Mouse (Mus musculus): ENCODE measurements around the gene Pgm2l1. TPM values are rescaled to one million over a fixed set of nuclear protein-coding genes. Genes with fewer than 3 reads are reported as not detected.
A peak's percentile ranks its signal among the peaks of the same experiment; 100 is the strongest.

The Pgm2l1 gene
- polyA plus RNA-seq (2012; rRNA removed): 26.1 and 43.5 TPM in 2 replicates

DNA sequence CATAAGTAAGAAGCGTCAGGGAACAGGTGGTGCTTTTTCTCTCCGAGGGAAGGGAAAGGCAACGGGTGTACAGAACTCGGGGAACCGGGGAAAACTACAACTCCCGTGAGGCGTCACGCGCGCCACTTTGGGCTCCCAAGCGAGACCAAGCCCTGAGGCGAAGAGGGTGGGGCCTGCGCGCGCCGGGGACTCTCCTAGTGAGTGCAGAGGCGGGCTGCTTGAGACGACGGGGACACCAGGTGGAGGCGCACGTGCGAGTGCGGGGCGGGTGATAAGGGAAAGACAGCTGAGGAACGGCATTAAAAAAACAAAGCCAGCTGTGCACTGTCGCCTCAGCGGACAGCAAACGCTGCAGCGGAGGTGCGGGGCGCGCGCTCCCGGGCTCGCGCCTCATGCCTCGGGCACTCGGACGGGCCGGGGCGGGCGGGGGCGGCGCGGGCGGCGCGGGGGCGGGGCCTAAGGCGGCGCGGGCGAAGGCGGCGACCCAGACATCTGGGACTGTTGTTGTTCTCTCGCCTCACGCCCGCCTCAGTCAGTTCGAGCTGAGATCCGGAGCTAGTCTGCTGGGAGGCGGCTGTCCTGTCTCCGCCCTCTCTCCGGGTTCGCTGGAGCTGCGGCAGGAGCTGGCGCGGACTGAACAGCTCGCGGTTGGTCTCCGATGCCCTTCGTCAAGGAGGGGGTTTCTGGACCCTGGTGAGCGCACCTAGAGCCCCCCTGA lies at the start of gene Pgm2l1:
Pgm2l1 (plus strand) TSS at position 237 of the 718 bp plus-strand sequence.
- DNase-seq (ENCODE audit: low read depth): peak; percentile 98
- TF ChIP-seq POLR2A (IDR thresholded peaks at IDR 0.05; ENCODE audit: borderline replicate concordance, extremely low read depth, insufficient read depth, insufficient read length, poor library complexity, severe bottlenecking) (peak; percentile 71; the same call in 1 of the 2 replicates), CTCF (IDR thresholded peaks at IDR 0.05; ENCODE audit: borderline replicate concordance, extremely low read depth, insufficient read depth, insufficient read length) (no peak)

DNA sequence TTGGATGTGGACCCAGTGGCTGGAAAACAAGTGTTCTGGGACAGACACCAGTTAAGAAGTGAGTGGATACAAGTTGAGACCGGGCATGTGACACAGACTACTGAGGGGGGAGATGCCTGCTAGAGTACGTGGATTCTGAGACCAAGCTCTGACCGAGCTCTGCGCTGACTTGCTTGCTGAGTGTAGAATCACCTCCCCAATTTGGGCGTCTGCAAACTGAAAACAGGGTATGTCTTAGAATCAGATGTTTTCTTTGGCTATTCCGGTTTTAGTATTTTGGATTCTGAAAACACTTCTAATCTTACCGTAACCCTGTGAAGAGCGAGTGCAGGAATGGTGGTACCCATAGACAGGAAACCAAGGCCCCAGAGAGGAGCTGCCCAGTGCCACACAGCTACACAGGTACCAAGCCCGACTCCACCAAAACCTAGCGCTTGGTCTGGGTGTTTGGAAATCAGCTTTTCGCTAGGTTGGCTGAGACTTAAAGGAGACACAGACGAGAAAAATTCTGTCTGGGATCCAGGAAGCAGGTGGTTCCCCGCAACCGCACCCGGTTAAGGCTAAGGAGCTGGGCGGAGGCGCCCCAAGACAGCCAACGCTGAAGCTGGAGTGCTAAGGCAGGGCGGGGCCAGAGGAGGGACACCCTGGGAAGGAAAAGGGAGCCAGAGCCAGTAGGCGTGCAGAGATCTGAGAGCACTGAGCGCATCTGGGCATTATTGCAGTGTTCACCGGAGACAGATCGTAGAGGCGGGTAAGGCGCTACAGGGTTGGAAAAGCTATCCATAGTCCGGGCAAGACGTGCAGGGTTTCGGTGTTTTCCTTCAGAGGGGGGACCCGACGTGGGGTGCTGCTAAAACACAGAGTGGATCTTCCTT lies 48.9 kb upstream of the Pgm2l1 start:
- peak; percentile 43 for DNase-seq (ENCODE audit: low read depth)
- no peak for TF ChIP-seq POLR2A (IDR thresholded peaks at IDR 0.05; ENCODE audit: borderline replicate concordance, extremely low read depth, insufficient read depth, insufficient read length, poor library complexity, severe bottlenecking)
- TF ChIP-seq CTCF (IDR thresholded peaks at IDR 0.05; ENCODE audit: borderline replicate concordance, extremely low read depth, insufficient read depth, insufficient read length): no peak

DNA sequence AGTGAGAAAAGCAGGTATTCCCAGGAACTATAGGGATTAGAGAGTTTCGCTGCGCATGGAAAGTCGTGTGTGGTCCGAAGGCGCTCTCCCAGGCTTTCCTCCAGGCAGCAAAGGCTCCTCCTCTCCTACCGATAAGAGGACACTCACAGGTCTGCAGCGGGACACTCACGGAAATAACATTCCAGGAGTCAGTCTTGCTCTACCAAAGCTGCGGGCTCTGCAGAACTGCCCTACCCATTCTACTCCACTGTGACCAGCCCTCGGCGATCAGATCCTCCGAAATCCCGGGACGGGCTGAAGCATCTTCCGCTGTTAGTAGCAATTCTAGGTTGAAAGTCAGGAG lies 48.3 kb upstream of the Pgm2l1 start:
- TF ChIP-seq CTCF (IDR thresholded peaks at IDR 0.05; ENCODE audit: borderline replicate concordance, extremely low read depth, insufficient read depth, insufficient read length): no peak
- DNase-seq (ENCODE audit: low read depth): peak; percentile 14

DNA sequence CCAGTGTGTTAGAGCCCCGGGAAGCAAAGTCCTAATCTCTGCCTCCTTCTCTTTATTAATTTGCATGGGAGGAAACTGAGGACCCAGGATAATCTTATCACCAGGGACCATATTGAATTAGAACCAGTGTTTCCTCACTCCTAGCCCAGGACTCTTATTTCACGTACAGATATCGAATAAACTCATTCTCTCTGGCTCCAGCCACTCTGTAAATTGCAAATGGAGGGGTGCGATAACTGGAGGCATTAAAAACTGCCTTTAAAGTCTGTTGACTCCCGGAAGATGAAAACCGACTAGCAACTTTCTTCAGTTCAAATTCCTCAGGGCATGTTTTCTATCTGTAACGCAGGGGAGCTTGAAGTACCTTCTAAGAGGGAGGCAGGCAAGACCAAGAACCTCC lies 47.8 kb upstream of the Pgm2l1 start:
- TF ChIP-seq CTCF (IDR thresholded peaks at IDR 0.05; ENCODE audit: borderline replicate concordance, extremely low read depth, insufficient read depth, insufficient read length): no peak
- TF ChIP-seq POLR2A (IDR thresholded peaks at IDR 0.05; ENCODE audit: borderline replicate concordance, extremely low read depth, insufficient read depth, insufficient read length, poor library complexity, severe bottlenecking): no peak
- no peak for DNase-seq (ENCODE audit: low read depth)

DNA sequence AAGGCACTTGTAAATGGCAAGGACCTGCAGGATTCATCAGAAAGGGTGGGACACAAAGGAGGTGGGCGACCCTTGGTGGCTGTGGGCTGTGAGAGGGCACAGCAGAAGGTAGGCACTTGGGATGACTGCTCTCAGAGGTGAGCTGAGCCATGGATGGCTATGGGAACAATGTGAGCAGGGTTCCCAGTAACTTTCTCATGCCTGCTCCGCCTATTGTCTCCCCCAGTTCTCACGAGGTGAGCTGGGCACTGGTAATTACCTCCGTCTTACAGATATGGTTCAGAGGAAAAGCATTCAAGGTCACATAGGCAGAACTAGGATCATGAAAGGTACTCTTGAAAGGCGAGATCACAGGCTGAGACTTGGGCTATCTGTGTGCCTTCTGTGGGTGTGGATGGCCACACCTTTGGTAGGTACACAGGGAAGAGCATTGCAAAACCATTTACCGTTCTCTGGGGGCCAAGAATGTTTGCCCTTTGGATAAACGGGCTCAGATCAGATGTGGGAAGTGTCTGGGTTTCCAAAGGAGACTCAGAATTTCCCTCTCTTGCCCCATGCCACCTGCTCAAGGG lies 47.3 kb upstream of the Pgm2l1 start:
- no peak for DNase-seq (ENCODE audit: low read depth)
- no peak for TF ChIP-seq CTCF (IDR thresholded peaks at IDR 0.05; ENCODE audit: borderline replicate concordance, extremely low read depth, insufficient read depth, insufficient read length)

DNA sequence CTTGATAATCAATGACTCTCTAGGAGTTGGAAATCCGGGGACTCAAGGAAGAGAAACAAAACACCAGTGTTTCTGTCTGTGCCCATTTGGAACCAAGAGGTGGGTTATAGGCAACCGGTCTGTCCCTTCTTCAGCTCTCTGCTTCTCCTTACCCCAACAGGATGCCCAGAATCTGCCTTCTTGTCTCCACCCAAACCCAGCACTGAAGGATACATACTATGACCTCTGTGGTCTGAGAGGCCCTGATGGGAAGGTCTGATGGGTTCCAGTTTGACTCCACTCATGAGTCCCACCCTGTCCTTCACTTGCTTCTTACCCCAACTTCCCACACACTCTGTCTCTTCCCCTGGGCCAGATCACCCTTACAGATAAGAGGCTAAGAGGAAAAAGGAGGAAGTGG lies 46.0 kb upstream of the Pgm2l1 start:
- TF ChIP-seq CTCF (IDR thresholded peaks at IDR 0.05; ENCODE audit: borderline replicate concordance, extremely low read depth, insufficient read depth, insufficient read length) (no peak), POLR2A (IDR thresholded peaks at IDR 0.05; ENCODE audit: borderline replicate concordance, extremely low read depth, insufficient read depth, insufficient read length, poor library complexity, severe bottlenecking) (no peak)
- no peak for DNase-seq (ENCODE audit: low read depth)

DNA sequence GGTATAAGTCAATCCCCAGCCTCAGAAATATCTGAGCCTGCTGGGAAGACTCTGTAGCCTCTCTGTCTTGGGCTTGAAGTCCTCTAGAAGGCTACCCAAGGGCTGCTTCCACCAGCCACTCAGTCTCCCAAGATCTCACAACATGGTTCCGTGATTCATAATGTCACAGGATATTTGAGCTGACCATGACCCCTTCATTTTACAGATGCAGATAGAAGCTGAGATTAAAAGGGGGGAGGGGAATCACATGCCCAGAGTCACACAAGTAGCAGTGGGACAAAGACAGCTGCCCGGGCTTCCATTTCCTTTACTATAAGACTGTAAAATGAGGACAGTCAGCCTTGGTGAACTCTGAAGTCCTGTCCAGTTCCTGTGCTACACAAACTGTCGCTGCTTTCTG lies 45.6 kb upstream of the Pgm2l1 start:
- TF ChIP-seq POLR2A (IDR thresholded peaks at IDR 0.05; ENCODE audit: borderline replicate concordance, extremely low read depth, insufficient read depth, insufficient read length, poor library complexity, severe bottlenecking) (no peak), CTCF (IDR thresholded peaks at IDR 0.05; ENCODE audit: borderline replicate concordance, extremely low read depth, insufficient read depth, insufficient read length) (no peak)
- DNase-seq (ENCODE audit: low read depth): no peak

DNA sequence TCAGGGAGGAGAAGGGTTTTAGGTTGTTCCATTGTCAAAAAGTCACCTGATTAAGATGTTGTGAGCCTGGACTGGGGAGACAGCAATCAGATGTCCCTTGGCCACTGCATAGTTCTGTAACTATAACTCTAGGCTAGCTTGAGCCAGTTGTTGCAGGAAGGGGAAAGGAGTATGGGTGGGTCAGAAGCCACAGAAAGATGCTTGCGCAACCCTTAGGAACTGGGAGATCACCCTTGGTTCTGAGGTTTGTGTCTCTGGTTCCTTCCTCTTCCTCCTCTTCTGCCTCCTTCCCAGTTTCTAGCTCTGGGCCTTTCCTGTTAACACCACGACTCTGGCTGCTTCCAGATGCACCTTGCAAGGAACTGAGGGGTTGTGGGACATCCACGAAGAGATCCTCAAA lies 44.8 kb upstream of the Pgm2l1 start:
- DNase-seq (ENCODE audit: low read depth): no peak
- TF ChIP-seq CTCF (IDR thresholded peaks at IDR 0.05; ENCODE audit: borderline replicate concordance, extremely low read depth, insufficient read depth, insufficient read length) (no peak), POLR2A (IDR thresholded peaks at IDR 0.05; ENCODE audit: borderline replicate concordance, extremely low read depth, insufficient read depth, insufficient read length, poor library complexity, severe bottlenecking) (no peak)

DNA sequence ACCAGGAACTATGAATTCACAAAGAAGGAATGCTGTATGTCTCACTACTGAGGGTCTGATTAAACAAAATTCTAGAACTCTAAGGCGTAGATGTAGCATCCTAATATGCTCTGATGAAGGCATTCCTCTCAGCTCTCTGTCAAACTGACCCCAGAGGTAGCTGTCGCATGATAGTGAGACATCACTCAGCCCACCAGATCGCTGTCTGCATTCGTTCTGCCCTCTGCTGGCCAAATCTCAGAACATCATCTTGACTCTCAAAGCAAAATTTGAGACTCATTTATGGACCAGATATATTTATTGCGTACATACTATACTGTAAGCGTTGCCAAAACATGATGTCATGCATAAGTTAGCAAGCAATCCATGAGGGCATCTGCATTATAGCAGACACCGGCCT lies 39.6 kb upstream of the Pgm2l1 start:
- no peak for TF ChIP-seq POLR2A (IDR thresholded peaks at IDR 0.05; ENCODE audit: borderline replicate concordance, extremely low read depth, insufficient read depth, insufficient read length, poor library complexity, severe bottlenecking)
- TF ChIP-seq CTCF (IDR thresholded peaks at IDR 0.05; ENCODE audit: borderline replicate concordance, extremely low read depth, insufficient read depth, insufficient read length): peak; percentile 75
- peak; percentile 58 for DNase-seq (ENCODE audit: low read depth)

DNA sequence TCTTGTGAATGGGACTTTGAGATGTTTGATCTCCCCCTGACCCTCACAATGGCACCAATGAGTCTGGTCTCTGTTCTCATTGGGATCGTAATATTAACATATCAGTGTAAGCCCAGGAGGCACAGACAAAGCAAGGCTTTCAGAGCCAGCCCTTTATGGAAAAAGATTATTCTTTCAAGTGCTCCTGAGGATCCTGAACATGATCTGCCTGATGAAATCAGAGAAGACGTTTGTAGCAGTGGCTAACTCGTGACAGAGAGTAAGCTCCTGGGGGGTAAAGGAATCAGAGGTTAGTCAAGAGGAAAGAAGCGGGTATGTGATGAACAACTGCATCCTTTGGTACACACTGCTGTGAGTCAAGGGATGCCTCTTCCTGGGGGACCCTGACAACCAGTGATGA lies 37.0 kb upstream of the Pgm2l1 start:
- DNase-seq (ENCODE audit: low read depth): no peak
- TF ChIP-seq POLR2A (IDR thresholded peaks at IDR 0.05; ENCODE audit: borderline replicate concordance, extremely low read depth, insufficient read depth, insufficient read length, poor library complexity, severe bottlenecking) (no peak), CTCF (IDR thresholded peaks at IDR 0.05; ENCODE audit: borderline replicate concordance, extremely low read depth, insufficient read depth, insufficient read length) (no peak)

DNA sequence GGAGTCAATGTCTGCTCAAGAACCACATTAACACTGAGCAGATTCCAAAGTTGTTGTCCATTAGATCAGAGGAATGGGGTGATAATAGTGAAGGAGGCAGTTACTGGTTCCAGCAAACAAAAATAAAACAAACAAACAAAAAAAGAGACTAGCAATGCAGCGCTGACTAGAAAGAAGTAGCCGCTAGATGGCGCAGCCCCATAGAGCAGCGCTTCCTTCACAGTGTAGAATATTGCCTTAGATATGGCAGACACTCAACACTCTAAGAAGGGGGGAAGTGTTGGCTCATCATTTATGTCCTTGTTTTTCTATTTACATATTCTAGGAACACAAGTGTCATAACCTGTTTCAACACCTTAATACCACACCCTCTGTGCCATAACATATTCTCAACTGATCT lies 36.4 kb upstream of the Pgm2l1 start:
- TF ChIP-seq CTCF (IDR thresholded peaks at IDR 0.05; ENCODE audit: borderline replicate concordance, extremely low read depth, insufficient read depth, insufficient read length) (peak; percentile 74; the same call in 1 of the 2 replicates), POLR2A (IDR thresholded peaks at IDR 0.05; ENCODE audit: borderline replicate concordance, extremely low read depth, insufficient read depth, insufficient read length, poor library complexity, severe bottlenecking) (no peak)
- DNase-seq (ENCODE audit: low read depth): peak; percentile 73
